Mouse (Mus musculus) spleen, adult 18-20 months (tissue): ENCODE results near the gene Babam2.
"Not testable (repeated sequence)": the region's sequence is repeated elsewhere in the genome, so short reads cannot be mapped to it uniquely, and the experiment has no call there.

Experiments
- DNase-seq, 2 experiments: peaks; one replicate each; pipeline ENCODE4 v3.0.0; 2022; ENCODE audit warnings: mixed read lengths in 2 of 2

The Babam2 gene

DNA sequence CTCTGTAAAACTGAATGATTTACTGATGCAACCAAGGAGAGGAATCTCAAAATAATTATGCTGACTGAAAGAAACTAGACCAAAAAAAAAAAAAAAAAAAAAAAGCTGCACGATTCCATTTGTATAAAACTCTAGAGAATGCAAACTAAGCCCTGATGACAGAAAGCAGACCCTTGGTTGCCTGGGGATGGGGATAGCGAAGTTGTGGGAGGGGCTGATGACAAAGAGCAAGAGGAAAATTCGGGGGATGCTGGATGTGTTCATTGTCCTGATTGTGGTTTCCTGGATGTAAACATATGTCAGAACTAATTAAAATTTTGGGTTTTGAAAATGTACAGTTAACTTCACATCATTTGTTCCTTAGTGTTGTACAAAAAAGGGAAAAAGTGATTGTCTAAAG is 257.7 kb downstream of the Babam2 start:
- no peak for DNase-seq

GRCm38 (mm10) chr5:31956336-31956735 is 258.9 kb downstream of the Babam2 start:
- DNase-seq: no peak

DNA sequence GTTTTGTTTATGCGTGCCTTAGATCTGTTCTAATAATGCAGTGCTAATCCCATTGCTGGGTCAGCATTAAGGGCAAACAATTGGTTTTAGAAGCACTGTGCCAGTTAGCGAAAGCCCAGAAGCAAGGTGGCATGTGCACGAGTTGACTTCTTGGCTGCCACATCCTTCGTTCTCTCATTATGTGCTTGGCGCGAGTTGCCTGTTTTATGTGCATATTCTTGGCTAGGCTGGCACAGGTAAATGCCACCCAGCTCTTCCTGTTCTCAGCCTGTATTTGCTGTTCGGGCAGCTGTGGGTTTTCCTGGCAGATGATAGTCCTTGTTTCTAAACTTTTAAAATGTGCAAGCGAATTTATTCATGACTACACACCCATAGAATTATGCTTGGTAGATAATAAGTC is 262.4 kb downstream of the Babam2 start:
- no peak for DNase-seq

GRCm38 (mm10) chr5:31961423-31961822 is 263.9 kb downstream of the Babam2 start:
- DNase-seq: no peak

DNA sequence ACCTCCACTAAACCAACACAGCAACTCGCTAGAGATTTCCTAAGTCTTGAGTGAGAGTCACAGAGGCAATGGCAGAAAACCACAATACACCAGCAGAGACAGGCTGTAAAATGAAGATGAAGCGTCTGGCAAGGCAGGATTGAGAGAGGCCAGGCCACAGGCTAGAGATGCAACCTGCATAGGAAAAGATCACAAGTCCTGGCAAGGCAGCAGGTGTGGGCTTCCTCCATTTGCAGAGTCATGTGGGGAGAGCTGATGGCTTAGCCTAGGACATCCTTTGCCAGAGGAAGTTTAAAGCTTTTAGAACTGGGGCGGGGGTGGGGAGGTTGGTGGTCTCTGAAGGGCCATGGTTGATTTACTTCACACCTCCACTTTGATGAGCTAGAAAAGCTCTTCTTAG is 264.9 kb downstream of the Babam2 start:
- no peak for DNase-seq

- no peak for DNase-seq
Observed at GRCm38 (mm10) chr5:31963352-31963751, 265.9 kb downstream of the Babam2 start.

DNA sequence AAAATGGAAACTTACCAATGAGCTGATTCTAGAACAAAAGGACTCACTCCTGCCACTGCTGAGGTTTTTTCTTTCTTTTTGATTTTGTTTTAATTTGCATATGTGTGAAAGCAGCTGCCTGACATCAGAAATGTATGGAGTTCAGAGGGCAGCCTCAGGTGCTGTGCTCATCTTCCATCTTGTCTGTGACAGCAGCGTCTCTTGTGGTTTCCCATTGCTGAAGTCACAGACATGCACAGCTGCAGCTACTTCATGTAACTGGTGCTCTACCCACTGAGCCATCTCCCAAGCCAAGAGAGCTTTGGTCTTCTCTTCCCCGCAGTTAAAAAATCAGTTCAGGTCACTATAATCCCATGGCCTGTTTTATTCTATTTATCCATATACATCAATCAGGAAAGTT is 266.4 kb downstream of the Babam2 start:
- no peak for DNase-seq

DNA sequence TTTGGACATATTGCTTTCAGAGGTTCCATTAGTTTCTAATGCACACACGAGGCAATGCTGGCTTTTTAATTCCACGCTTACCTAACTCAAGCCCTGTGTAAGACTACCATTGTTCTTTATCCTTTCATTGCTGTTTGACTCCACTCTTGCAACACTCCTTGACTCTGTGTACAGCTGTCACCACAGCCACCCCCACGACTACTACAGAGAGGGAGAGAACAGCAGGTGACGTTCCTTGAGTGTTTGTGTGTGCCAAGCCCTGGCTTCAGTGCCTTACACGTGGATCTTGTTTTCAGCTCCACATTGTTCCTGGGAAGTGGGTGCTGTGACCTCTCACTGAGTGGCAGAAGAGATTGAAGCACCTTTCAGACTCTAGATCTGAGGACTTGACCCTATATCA is 269.3 kb downstream of the Babam2 start:
- no peak for DNase-seq

GRCm38 (mm10) chr5:31967526-31967925 is 270.0 kb downstream of the Babam2 start:
- DNase-seq: no peak

DNA sequence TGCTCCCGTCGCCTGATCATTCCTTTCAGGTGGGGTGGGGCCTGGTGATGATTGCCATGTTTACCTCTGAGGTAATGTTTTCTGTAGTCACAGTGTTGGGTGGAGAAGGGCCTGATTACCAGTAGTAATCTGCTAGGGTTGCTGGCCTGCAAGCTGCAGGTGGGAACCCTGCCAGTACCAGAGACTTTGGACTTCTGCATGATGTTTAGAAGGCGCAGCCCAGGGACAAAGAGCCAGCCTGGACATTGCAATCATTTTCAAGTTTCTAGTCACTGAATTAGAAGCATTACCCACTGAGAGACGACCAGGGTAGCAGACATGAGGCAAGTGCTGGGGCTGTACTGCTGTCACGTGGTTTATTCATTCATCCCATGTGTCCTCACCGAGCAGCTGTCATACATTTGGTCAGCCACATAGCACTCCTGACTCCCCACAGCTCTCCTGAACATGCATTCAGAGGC is 270.6 kb downstream of the Babam2 start:
- DNase-seq: no peak

DNA sequence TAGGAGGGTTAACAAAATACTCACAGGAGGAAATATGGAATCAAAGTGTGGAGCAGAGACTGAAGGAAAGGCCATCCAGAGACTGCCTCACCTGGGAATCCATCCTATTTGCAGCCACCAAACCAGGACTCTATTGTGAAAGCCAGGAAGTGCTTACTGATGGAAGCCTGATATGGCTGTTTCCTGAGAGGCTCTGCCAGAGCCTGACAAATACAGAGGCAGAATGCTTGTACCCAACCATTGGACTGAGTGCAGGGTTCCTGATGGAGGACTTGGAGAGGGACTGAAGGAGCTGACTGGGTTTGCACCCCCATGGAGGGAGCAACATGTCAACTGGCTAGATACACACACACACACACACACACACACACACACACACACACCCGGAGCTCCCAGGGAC is 274.9 kb downstream of the Babam2 start:
- DNase-seq: not testable (repeated sequence)

GRCm38 (mm10) chr5:31974614-31975168 is 277.2 kb downstream of the Babam2 start:
- DNase-seq: no peak

DNA sequence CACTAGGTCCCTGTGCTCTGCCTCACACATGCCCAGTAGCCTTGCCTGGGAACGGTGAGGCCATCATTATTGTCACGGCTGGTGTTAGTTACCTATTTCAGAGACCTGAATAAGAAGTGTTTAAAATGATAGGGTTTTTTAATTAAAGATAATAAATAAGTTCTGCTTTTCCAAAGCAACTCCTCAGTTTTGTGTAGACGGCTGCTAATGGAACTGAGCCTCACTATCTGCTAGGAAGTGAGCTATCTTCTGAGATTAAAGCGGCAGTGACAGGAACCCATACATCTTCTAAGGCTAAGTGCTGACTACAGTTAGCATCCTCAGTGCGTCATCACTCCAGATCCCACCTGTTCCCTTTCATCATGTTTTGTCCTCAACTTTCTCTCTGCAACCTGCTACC is 284.6 kb downstream of the Babam2 start:
- no peak for DNase-seq

DNA sequence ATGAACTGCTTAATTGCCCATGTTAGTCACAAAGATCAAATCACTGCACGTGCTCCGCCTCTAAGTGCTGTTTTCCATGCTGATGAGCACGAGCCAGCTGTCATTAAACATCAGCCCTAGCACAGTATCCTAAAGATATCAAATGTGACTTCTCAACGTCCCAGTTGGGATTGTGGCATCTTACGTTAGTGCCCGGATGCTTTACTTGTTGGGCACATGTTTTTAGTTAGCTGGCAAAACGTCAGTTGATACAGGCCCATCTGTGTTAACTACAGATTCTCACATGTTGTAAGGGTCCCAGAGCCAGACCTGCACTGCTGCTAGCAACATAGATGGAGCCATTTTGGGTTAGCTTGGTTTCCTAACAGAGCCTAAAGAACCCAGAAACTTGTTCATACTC is 285.7 kb downstream of the Babam2 start:
- no peak for DNase-seq

GRCm38 (mm10) chr5:31983817-31984368 is 286.4 kb downstream of the Babam2 start:
- DNase-seq: no peak

DNA sequence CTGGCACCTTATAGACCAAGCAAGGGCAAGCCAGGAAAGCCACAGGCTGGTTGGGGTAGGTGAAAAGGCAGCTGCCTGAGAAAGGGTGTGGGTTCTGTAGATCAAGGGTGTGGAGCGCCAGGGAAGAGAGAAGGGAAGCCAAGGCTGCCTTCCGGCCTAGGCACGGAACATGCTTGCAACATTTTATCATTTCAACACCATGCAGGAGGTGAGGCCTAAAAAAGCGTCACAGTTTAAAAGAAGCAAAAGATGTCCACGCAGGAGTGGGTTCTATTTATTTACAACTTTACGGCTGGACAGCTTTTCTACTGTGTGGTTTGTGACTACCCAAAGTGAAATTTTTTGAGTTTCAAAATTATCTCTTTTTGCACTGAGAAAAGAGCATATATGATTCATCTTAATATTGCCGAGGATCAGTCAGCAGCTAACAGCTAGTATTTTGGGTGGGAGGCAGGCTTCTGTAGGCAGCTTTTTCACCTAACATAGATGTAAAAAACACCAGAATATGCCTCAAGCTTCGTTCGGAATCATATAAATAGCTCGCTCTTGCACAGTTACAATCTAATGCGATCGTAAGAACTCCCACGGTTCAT is 287.0 kb downstream of the Babam2 start:
- no peak for DNase-seq

DNA sequence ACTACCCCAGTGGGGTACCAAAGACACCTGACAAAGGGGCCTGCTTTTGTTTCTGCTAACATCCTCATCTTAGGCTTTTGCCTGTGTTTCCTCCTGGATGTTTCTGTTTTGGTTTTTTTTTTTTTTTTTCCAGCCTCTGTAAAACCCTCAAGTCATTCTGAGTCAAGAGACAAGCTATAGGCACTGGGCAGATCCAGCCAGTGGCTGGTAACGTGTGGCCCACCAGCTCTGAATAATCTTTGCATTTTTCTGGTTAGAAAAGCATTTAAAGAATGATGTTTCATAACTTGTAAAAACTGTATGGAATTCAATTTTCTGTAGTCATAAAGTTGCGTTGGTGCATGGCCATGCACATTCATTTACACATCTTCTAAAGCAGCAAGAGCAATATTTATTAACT is 287.5 kb downstream of the Babam2 start:
- no peak for DNase-seq

DNA sequence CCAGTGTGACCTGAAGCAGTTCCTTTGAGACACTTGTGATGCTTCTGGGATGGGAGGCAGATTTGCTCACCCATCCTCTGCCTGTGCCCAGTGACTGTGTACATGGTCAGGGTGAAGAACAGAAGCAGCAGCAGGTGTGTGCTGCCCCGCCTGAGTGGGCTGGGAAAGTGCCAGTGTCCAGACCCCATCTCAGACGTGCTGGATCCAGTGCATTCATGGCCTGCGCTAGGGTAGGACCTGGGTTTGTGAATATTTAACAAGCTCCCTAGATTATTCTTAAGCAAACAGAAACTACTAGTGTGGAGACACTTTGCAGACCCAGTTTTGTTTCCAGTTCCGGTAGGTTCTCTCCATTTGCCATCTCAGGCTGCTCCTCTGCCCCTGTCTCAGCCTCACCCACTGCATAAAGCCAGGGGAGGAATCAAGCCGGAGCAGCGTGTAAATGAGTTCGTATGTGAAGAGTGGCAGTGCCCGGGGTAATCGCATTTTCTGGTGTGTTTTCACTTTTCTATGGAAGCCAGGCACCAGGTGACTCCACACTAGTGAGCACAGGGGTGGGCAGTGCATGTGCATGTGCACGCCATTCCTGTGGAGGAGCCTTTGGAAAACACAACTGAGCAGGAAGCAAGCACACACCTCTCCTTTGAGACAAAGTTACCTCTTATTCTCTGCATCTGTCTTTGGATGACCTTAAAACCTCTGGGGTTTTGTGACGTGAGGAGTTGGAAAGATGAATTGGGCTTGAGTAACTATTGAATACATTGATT is 290.2 kb downstream of the Babam2 start:
- no peak for DNase-seq

DNA sequence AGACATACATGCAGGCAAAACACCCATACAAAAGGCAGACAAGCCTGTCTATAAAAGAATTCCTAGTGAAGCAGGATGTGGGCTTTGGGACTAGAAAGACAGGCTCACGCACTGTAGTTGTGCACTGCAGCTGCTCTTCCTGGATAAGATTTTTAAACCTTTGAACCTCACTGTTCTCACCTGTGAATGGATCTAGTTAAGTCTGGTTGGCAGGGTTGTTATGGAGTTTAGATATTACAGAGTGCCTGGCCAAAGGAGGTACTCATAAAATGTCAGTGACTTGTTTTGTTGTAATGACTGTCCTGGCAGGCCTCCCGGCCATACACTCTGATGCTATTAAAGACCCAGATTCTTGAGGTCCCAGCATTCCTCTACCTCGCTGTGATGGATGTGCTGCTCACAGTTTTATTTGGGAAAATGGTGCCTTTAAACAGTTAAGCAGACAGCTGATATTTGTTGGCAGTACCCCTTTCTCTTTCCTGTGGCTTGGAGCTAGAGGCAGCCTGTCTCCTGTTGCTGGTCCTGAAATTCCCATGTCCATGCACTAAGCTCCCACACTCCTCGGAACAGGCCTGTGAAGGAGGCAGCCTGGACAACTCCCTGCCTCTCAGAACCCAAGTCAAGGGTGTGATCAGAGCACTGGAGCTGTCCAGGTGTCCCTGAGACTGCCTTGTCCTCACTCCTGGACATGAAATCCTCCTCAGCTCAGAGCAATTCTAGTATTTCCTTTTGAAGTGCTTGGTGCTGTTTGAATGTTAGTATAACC is 299.9 kb downstream of the Babam2 start:
- DNase-seq: no peak

GRCm38 (mm10) chr5:31998806-31999205 is 301.3 kb downstream of the Babam2 start:
- no peak for DNase-seq

DNA sequence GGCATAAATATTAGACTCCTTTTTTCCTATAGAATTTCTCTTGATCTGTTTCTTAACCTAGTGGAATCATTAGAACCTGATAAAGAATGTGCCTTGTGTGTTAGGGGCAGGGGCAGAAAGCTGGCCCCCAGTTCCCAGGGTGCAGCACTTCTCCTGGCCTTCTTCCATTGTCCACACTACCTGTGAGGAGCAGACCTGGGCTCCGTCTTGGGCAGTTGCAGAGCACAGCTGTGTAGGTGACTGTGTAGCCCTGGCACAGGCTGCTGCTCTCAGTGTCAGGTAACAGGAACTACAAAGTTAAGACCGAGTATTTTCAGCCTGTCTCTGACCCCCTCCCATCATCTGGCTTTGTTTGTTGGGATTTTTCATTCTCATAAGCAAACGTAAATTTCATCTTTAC is 302.6 kb downstream of the Babam2 start:
- no peak for DNase-seq

DNA sequence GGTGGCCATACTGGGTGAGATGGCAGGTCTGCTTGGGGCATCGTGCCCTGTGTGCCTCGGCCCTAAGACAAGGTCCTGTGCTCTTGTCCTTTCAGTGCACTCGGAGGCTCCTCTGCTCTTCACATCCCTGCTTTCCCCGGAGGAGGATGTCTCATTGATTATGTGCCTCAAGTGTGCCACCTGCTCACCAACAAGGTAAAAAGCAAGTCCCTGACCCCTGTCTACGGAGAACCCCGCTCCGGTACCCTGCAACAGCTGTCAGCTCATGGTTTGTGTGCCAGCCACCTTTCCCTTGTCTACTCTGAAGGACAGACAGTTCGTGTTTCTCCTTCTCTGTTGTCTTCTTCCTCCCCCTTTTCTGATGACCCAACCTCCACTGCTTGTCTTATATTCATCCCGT is 303.8 kb downstream of the Babam2 start:
- no peak for DNase-seq

- no peak for DNase-seq
Observed at GRCm38 (mm10) chr5:32001771-32002170, 304.3 kb downstream of the Babam2 start.
